Mouse (Mus musculus) heart, postnatal 14 days (tissue): Measurements from ENCODE around the gene Wipf1. TPM values are rescaled to one million over a fixed set of nuclear protein-coding genes. Genes with fewer than 3 reads are reported as not detected.

Source experiments
- DNase-seq, 2 experiments: peaks; one replicate each; pipeline ENCODE4 v3.0.0; 2021 to 2022
- intact Hi-C: fragments of 180-260 bp; cut with DNase I; formaldehyde crosslinking; loops from one replicate; pipeline ENCODE4 v1.15.1; 2025
- total RNA-seq, 2 experiments: library from RNA; stranded (reverse); gene quantifications; 2 replicates each; pipeline ENCODE4 v1.2.3; 2021

Wipf1 gene
- total RNA-seq, 2 experiments from 2014 or later: 18.8 to 19.4 TPM

- DNase-seq: no peak
- intact Hi-C loops: no loop called here
Observed at GRCm38 (mm10) chr2:73548542-73548941, 19.0 kb upstream of the Wipf1 start.

GRCm38 (mm10) chr2:73547256-73547655 lies 17.7 kb upstream of the Wipf1 start:
- DNase-seq: no peak
- intact Hi-C loops: no loop called here

GRCm38 (mm10) chr2:73545556-73545955 lies 16.0 kb upstream of the Wipf1 start:
- intact Hi-C loops: no loop called here

GRCm38 (mm10) chr2:73540450-73541162 lies 11.1 kb upstream of the Wipf1 start:
- intact Hi-C loops: no loop called here
- DNase-seq: no peak

More at GRCm38 (mm10) chr2:73545556-73545955, 16.0 kb upstream of the Wipf1 start:
- no peak for DNase-seq

GRCm38 (mm10) chr2:73539697-73540096 lies 10.2 kb upstream of the Wipf1 start:
- intact Hi-C loops: no loop called here
- DNase-seq: no peak

GRCm38 (mm10) chr2:73539141-73539540 lies 9.6 kb upstream of the Wipf1 start:
- DNase-seq: no peak
- intact Hi-C loops: no loop called here

- intact Hi-C loops: no loop called here
- DNase-seq: no peak
Observed at GRCm38 (mm10) chr2:73538590-73538989, 9.1 kb upstream of the Wipf1 start.

- intact Hi-C loops: no loop called here
Observed at GRCm38 (mm10) chr2:73536091-73536783, 6.7 kb upstream of the Wipf1 start.

GRCm38 (mm10) chr2:73534720-73535119 lies 5.2 kb upstream of the Wipf1 start:
- intact Hi-C loops: loop anchor here (5.0 kb wide), 1 partner anchor 92 kb away; no protein-coding TSS in a partner anchor

More at GRCm38 (mm10) chr2:73536091-73536783, 6.7 kb upstream of the Wipf1 start:
- DNase-seq: no peak

GRCm38 (mm10) chr2:73530487-73530886 lies 953 bp upstream of the Wipf1 start:
- no peak for DNase-seq
- intact Hi-C loops: loop anchor here (5.0 kb wide), 1 partner anchor 88 kb away; no protein-coding TSS in a partner anchor

More at GRCm38 (mm10) chr2:73534720-73535119, 5.2 kb upstream of the Wipf1 start:
- no peak for DNase-seq

- intact Hi-C loops: loop anchor here (2.0 kb wide), 2 partner anchors 34 to 44 kb away; no protein-coding TSS in a partner anchor
- DNase-seq: peak in 1 of 2 experiments; percentile 51
Observed at GRCm38 (mm10) chr2:73528516-73529355, 798 bp downstream of the Wipf1 start.

GRCm38 (mm10) chr2:73527956-73528355 lies 1.6 kb downstream of the Wipf1 start:
- intact Hi-C loops: loop anchor here (2.0 kb wide), 2 partner anchors 33 to 43 kb away; no protein-coding TSS in a partner anchor
- no peak for DNase-seq

GRCm38 (mm10) chr2:73526691-73527090 lies 2.8 kb downstream of the Wipf1 start:
- intact Hi-C loops: no loop called here
- DNase-seq: peak; percentile 49 to 52

- intact Hi-C loops: loop anchor here (1.0 kb wide), 1 partner anchor 11 kb away; no protein-coding TSS in a partner anchor
- no peak for DNase-seq
Observed at GRCm38 (mm10) chr2:73522891-73523290, 6.6 kb downstream of the Wipf1 start.

- no peak for DNase-seq
- intact Hi-C loops: loop anchor here (1.0 kb wide), 1 partner anchor 10 kb away; no protein-coding TSS in a partner anchor
Observed at GRCm38 (mm10) chr2:73522336-73522735, 7.2 kb downstream of the Wipf1 start.

GRCm38 (mm10) chr2:73521737-73522136 lies 7.8 kb downstream of the Wipf1 start:
- intact Hi-C loops: loop anchor here (1.0 kb wide), 1 partner anchor 9 kb away; no protein-coding TSS in a partner anchor
- no peak for DNase-seq

GRCm38 (mm10) chr2:73518966-73519365 lies 10.6 kb downstream of the Wipf1 start:
- intact Hi-C loops: no loop called here
- DNase-seq: no peak

GRCm38 (mm10) chr2:73518311-73518710 lies 11.2 kb downstream of the Wipf1 start:
- intact Hi-C loops: no loop called here
- DNase-seq: no peak

GRCm38 (mm10) chr2:73514178-73514577 lies 15.4 kb downstream of the Wipf1 start:
- intact Hi-C loops: no loop called here
- no peak for DNase-seq

GRCm38 (mm10) chr2:73513204-73513749 lies 16.3 kb downstream of the Wipf1 start:
- intact Hi-C loops: no loop called here
- DNase-seq: no peak
